ENCODE assay signal across 34 mouse cellular contexts in genomic region chr6:37478481-37478880, GRCm38 (mm10). TPM values are rescaled to one million over a fixed set of nuclear protein-coding genes. Genes with fewer than 3 reads are reported as not detected.
"Had no signal": no experiment of that assay in that cellular context is flagged by ENCODE, and none has a peak within 500 bp of the region (broad histone marks: within the 10 kb centered on the region; RNA-seq: fewer than 3 reads in every experiment).

No protein-coding gene starts in this region.

- H3K9me3 ChIP-seq: limb, embryonic 10.5 days; limb, embryonic 12.5 days; limb, embryonic 13.5 days; limb, embryonic 15.5 days; liver, embryonic 15.5 days; lung, embryonic 15.5 days; midbrain, embryonic 10.5 days; midbrain, embryonic 12.5 days; midbrain, embryonic 13.5 days; midbrain, embryonic 15.5 days; neural tube, embryonic 13.5 days had no signal

- H3K27me3 ChIP-seq: limb, embryonic 12.5 days; limb, embryonic 13.5 days; limb, embryonic 15.5 days; liver, embryonic 15.5 days; lung, embryonic 15.5 days; megakaryocyte, embryonic 14.5 days; midbrain, embryonic 12.5 days; midbrain, embryonic 13.5 days; midbrain, embryonic 15.5 days; neural tube, embryonic 12.5 days; neural tube, embryonic 13.5 days had no signal

- ATAC-seq: liver, postnatal 0 days; lung, postnatal 0 days; midbrain, embryonic 13.5 days; midbrain, embryonic 15.5 days; midbrain, embryonic 16.5 days had no signal

- H3K27ac ChIP-seq: left cerebral cortex, adult 2 months; limb, embryonic 10.5 days; limb, embryonic 12.5 days; limb, embryonic 13.5 days; limb, embryonic 15.5 days; liver, embryonic 14.5 days; liver, embryonic 15.5 days; lung, embryonic 15.5 days; macrophage; midbrain, embryonic 10.5 days; midbrain, embryonic 12.5 days; midbrain, embryonic 13.5 days; midbrain, embryonic 15.5 days; neural tube, embryonic 12.5 days; neural tube, embryonic 13.5 days had no signal

- H3K36me3 ChIP-seq: limb, embryonic 10.5 days; limb, embryonic 12.5 days; limb, embryonic 13.5 days; limb, embryonic 15.5 days; liver, embryonic 15.5 days; lung, embryonic 15.5 days; midbrain, embryonic 10.5 days; midbrain, embryonic 12.5 days; midbrain, embryonic 13.5 days; midbrain, embryonic 15.5 days; neural tube, embryonic 12.5 days; neural tube, embryonic 13.5 days had no signal

- DNase-seq: left cerebral cortex, postnatal 4 days; liver, postnatal 0 days; lung, adult 18-20 months; lung, adult 2 months; lung, embryonic 14.5 days; lung, postnatal 10 days; lung, postnatal 14 days; lung, postnatal 36 days; lung, postnatal 4 days; midbrain, embryonic 14.5 days had no signal

- H3K4me3 ChIP-seq: left cerebral cortex, adult 2 months; limb, embryonic 10.5 days; limb, embryonic 12.5 days; limb, embryonic 13.5 days; limb, embryonic 15.5 days; liver, embryonic 15.5 days; lung, embryonic 15.5 days; megakaryocyte, embryonic 14.5 days; midbrain, embryonic 10.5 days; midbrain, embryonic 12.5 days; midbrain, embryonic 13.5 days; midbrain, embryonic 15.5 days; myocyte; neural tube, embryonic 12.5 days; neural tube, embryonic 13.5 days had no signal

- H3K9ac ChIP-seq: limb, embryonic 12.5 days; limb, embryonic 13.5 days; limb, embryonic 15.5 days; liver, embryonic 14.5 days; liver, embryonic 15.5 days; liver, postnatal 0 days; lung, embryonic 14.5 days; lung, embryonic 15.5 days; midbrain, embryonic 12.5 days; midbrain, embryonic 13.5 days; midbrain, embryonic 15.5 days; neural tube, embryonic 12.5 days; neural tube, embryonic 13.5 days had no signal

- H3K4me1 ChIP-seq: limb, embryonic 12.5 days; limb, embryonic 15.5 days; lung, embryonic 15.5 days; megakaryocyte, embryonic 14.5 days; midbrain, embryonic 10.5 days; midbrain, embryonic 12.5 days; midbrain, embryonic 13.5 days; midbrain, embryonic 15.5 days; neural tube, embryonic 12.5 days; neural tube, embryonic 13.5 days had no signal

- H3K4me2 ChIP-seq: limb, embryonic 12.5 days; limb, embryonic 13.5 days; limb, embryonic 15.5 days; liver, embryonic 15.5 days; lung, embryonic 14.5 days; lung, embryonic 15.5 days; midbrain, embryonic 11.5 days; midbrain, embryonic 12.5 days; midbrain, embryonic 13.5 days; midbrain, embryonic 15.5 days; neural tube, embryonic 12.5 days; neural tube, embryonic 13.5 days had no signal

RNA-seq across cellular contexts. Expression of gene Akr1d1, which starts 51.5 kb away (rescaled TPM):
- polyA plus RNA-seq: limb, embryonic 10.5 days; limb, embryonic 11.5 days; limb, embryonic 12.5 days; limb, embryonic 13.5 days; lung, embryonic 14.5 days; lung, embryonic 15.5 days; lung, embryonic 16.5 days; lung, postnatal 0 days; macrophage; midbrain, embryonic 10.5 days; midbrain, embryonic 11.5 days; midbrain, embryonic 12.5 days; midbrain, embryonic 13.5 days; midbrain, embryonic 14.5 days; midbrain, embryonic 15.5 days; midbrain, embryonic 16.5 days; midbrain, postnatal 0 days; myocyte; neural tube, embryonic 11.5 days; neural tube, embryonic 12.5 days; neural tube, embryonic 13.5 days had no signal
